Mouse (Mus musculus) MEL (cell line): Measurements from ENCODE around the gene Galnt6. TPM values are rescaled to one million over a fixed set of nuclear protein-coding genes. Genes with fewer than 3 reads are reported as not detected.
A peak's percentile ranks its signal among the peaks of the same experiment; 100 is the strongest.

Experiments used
- DNase-seq: peaks from one replicate; pipeline ENCODE4 v3.0.0; 2011; ENCODE audit warnings: low read depth, low spot score
- H3K27ac ChIP-seq: 2 replicates; pipeline ENCODE4 v1.5.1; 2012; ENCODE audit warnings: low read depth, mild to moderate bottlenecking, control low read depth, low read length, moderate library complexity; ENCODE audit not compliant: control insufficient read depth
- H3K27me3 ChIP-seq, 2 experiments: fragments of 150-350 bp in 1 of 2; sonication (generic) in 1 of 2; 2 replicates each; pipeline ENCODE4 v1.6.1; 2012; ENCODE audit warnings: low read length in 2 of 2, mild to moderate bottlenecking in 2 of 2, improper control_type of control experiment in 1 of 2, moderate library complexity in 1 of 2; ENCODE audit not compliant: insufficient read depth in 2 of 2, control insufficient read depth in 1 of 2
- H3K36me3 ChIP-seq, 2 experiments: 2 replicates each; pipeline ENCODE4 v1.6.1; 2012 to 2014; ENCODE audit warnings: low read length in 2 of 2, improper control_type of control experiment in 1 of 2, inconsistent platforms in 1 of 2, mild to moderate bottlenecking in 1 of 2; ENCODE audit not compliant: insufficient read depth in 2 of 2, control insufficient read depth in 1 of 2
- H3K4me1 ChIP-seq, 2 experiments: fragments of 150-350 bp in 1 of 2; sonication (generic) in 1 of 2; 2 replicates each; pipeline ENCODE4 v1.6.1; 2012; ENCODE audit warnings: low read length in 2 of 2, improper control_type of control experiment in 1 of 2, mild to moderate bottlenecking in 1 of 2; ENCODE audit not compliant: insufficient read depth in 2 of 2, control insufficient read depth in 1 of 2
- H3K4me3 ChIP-seq, 2 experiments: fragments of 150-350 bp in 1 of 2; sonication (generic) in 1 of 2; 2 replicates each; pipeline ENCODE4 v1.5.1; 2012; ENCODE audit warnings: low read depth in 2 of 2, low read length in 2 of 2, mild to moderate bottlenecking in 2 of 2, moderate library complexity in 2 of 2, control low read depth in 1 of 2, improper control_type of control experiment in 1 of 2; ENCODE audit not compliant: control insufficient read depth in 1 of 2, insufficient read depth in 1 of 2
- H3K79me2 ChIP-seq: 2 replicates; pipeline ENCODE4 v1.6.1; 2012; ENCODE audit warnings: mild to moderate bottlenecking, low read length, moderate library complexity; ENCODE audit not compliant: control insufficient read depth, poor library complexity, insufficient read depth
- H3K9ac ChIP-seq: 2 replicates; pipeline ENCODE4 v1.6.1; 2012; ENCODE audit warnings: low read depth, mild to moderate bottlenecking, control low read depth, low read length, moderate library complexity; ENCODE audit not compliant: control insufficient read depth, poor library complexity, severe bottlenecking
- H3K9me3 ChIP-seq: fragments of 150-350 bp; sonication (generic); replicated peaks from 2 replicates; pipeline ENCODE4 v1.6.1; 2012; ENCODE audit warnings: mild to moderate bottlenecking, low read length, improper control_type of control experiment, moderate library complexity; ENCODE audit not compliant: insufficient read depth
- BHLHE40 ChIP-seq: IDR thresholded peaks from 2 replicates; pipeline ENCODE4 v1.6.1; 2012; ENCODE audit warnings: low read depth, mild to moderate bottlenecking, inconsistent platforms, low read length, improper control_type of control experiment, borderline replicate concordance
- CHD1 ChIP-seq: IDR thresholded peaks from 2 replicates; pipeline ENCODE4 v1.6.1; 2012; ENCODE audit warnings: low read depth, mild to moderate bottlenecking, inconsistent platforms, low read length, improper control_type of control experiment
- GATA1 ChIP-seq: IDR thresholded peaks from 2 replicates; pipeline ENCODE4 v1.6.1; 2011; ENCODE audit warnings: low read depth, low read length, improper control_type of control experiment
- JUND ChIP-seq: IDR thresholded peaks from 2 replicates; pipeline ENCODE4 v1.6.1; 2011; ENCODE audit warnings: low read depth, mild to moderate bottlenecking, improper control_type of control experiment, low read length
- MAFK ChIP-seq: IDR thresholded peaks from 2 replicates; pipeline ENCODE4 v1.6.1; 2011; ENCODE audit warnings: low read depth, mild to moderate bottlenecking, low read length, improper control_type of control experiment, borderline replicate concordance
- MAZ ChIP-seq: IDR thresholded peaks from 2 replicates; pipeline ENCODE4 v1.6.1; 2012; ENCODE audit warnings: low read depth, mild to moderate bottlenecking, inconsistent platforms, low read length, improper control_type of control experiment
- MEF2A ChIP-seq: IDR thresholded peaks from 2 replicates; pipeline ENCODE4 v1.6.1; 2014; ENCODE audit warnings: low read depth, mild to moderate bottlenecking, inconsistent platforms, low read length, improper control_type of control experiment; ENCODE audit not compliant: poor library complexity, insufficient replicate concordance, severe bottlenecking; ENCODE audit errors: extremely low read depth
- NELFE ChIP-seq: IDR thresholded peaks from 2 replicates; pipeline ENCODE4 v1.6.1; 2011; ENCODE audit warnings: low read depth, low read length, improper control_type of control experiment
- POLR2A ChIP-seq, 2 experiments: IDR thresholded peaks; 2 replicates each; pipeline ENCODE4 v1.6.1; 2011 to 2012; ENCODE audit warnings: low read length in 2 of 2, mild to moderate bottlenecking in 2 of 2, control low read depth in 1 of 2, improper control_type of control experiment in 1 of 2, low read depth in 1 of 2, moderate library complexity in 1 of 2; ENCODE audit not compliant: control insufficient read depth in 1 of 2, insufficient read depth in 1 of 2, poor library complexity in 1 of 2
- POLR2AphosphoS2 ChIP-seq: IDR thresholded peaks from 2 replicates; pipeline ENCODE4 v1.6.1; 2011; ENCODE audit warnings: low read length, improper control_type of control experiment
- POLR2AphosphoS5 ChIP-seq: IDR thresholded peaks from 2 replicates; pipeline ENCODE4 v1.6.1; 2012; ENCODE audit warnings: low read depth, borderline replicate concordance, mild to moderate bottlenecking, inconsistent platforms, low read length, moderate library complexity, mixed read lengths
- RCOR1 ChIP-seq: IDR thresholded peaks from 2 replicates; pipeline ENCODE4 v1.6.1; 2012; ENCODE audit warnings: low read depth, mild to moderate bottlenecking, inconsistent platforms, low read length, improper control_type of control experiment
- SMC3 ChIP-seq: IDR thresholded peaks from 2 replicates; pipeline ENCODE4 v1.6.1; 2011; ENCODE audit warnings: low read depth, low read length, improper control_type of control experiment
- TBP ChIP-seq: IDR thresholded peaks from 2 replicates; pipeline ENCODE4 v1.8.0; 2011; ENCODE audit warnings: low read depth, low read length, improper control_type of control experiment
- TCF12 ChIP-seq: IDR thresholded peaks from 2 replicates; pipeline ENCODE4 v1.6.1; 2014; ENCODE audit warnings: low read depth, mild to moderate bottlenecking, inconsistent platforms, low read length, improper control_type of control experiment, moderate library complexity
- UBTF ChIP-seq: IDR thresholded peaks from 2 replicates; pipeline ENCODE4 v1.6.1; 2012; ENCODE audit warnings: low read depth, mild to moderate bottlenecking, inconsistent platforms, low read length, improper control_type of control experiment, moderate library complexity, borderline replicate concordance; ENCODE audit not compliant: insufficient read depth
- USF1 ChIP-seq: IDR thresholded peaks from 2 replicates; pipeline ENCODE4 v1.6.1; 2014; ENCODE audit warnings: low read depth, mild to moderate bottlenecking, inconsistent platforms, low read length, improper control_type of control experiment, moderate library complexity
- USF2 ChIP-seq, 2 experiments: IDR thresholded peaks; 2 replicates each; pipeline ENCODE4 v1.6.1; 2011 to 2012; ENCODE audit warnings: improper control_type of control experiment in 2 of 2, low read length in 2 of 2, borderline replicate concordance in 1 of 2, inconsistent platforms in 1 of 2, low read depth in 1 of 2, mild to moderate bottlenecking in 1 of 2; ENCODE audit not compliant: insufficient read depth in 1 of 2
- ZKSCAN1 ChIP-seq: IDR thresholded peaks from 2 replicates; pipeline ENCODE4 v1.6.1; 2012; ENCODE audit warnings: low read depth, mild to moderate bottlenecking, inconsistent platforms, low read length, improper control_type of control experiment, moderate library complexity
- ZMIZ1 ChIP-seq: IDR thresholded peaks from 2 replicates; pipeline ENCODE4 v1.6.1; 2012; ENCODE audit warnings: low read depth, mild to moderate bottlenecking, inconsistent platforms, low read length, improper control_type of control experiment, moderate library complexity
- polyA plus RNA-seq, 2 experiments: library from polyadenylated mRNA; stranded (reverse) in 1 of 2; unstranded in 1 of 2; fragments of >175 nt in 1 of 2; fragments of >200 nt in 1 of 2; gene quantifications; 2 replicates each; pipeline versions ENCODE4 v1.2.1 to v1.2.4; 2012; ENCODE audit warnings: low replicate concordance in 2 of 2, low read depth in 1 of 2; ENCODE audit not compliant: insufficient read length in 2 of 2, insufficient read depth in 1 of 2, missing spikeins in 1 of 2
- total RNA-seq: library from RNA; depleted of rRNA; stranded (reverse); fragments of 300-350 nt; gene quantifications from 2 replicates; pipeline ENCODE4 v1.2.3, GENCODE M21; 2012

Galnt6 gene
- total and polyA plus RNA-seq, 3 experiments: 16.1 to 17.0 TPM; not detected in 1

DNA sequence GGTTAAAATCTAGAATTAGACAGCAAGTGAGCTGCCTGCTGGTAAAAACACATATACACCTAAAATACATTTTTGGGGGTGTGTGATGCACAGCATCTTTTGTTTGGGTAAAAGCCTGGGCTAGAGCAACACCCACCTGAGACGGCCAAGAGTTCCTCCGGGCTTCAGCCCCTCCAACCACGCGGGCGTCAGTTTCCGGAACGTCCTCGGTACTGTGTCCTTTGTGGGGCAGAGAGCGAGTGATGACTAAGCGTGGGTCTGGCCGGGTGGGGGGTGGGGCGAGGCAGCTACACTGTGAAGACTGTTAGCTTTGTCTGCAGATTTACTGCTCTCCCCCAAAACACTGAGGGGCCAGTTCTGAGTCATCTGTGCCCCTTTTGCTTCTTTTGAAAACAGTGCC is 42.2 kb downstream of the Galnt6 start (continued):
- TF ChIP-seq BHLHE40: no peak
- TF ChIP-seq ZKSCAN1: no peak
- peak; percentile 68 for TF ChIP-seq NELFE
- TF ChIP-seq CHD1: no peak
- TF ChIP-seq TBP: peak; percentile 73; the same call in 1 of the 2 replicates
- TF ChIP-seq, all 39 proteins: peak for 17

DNA sequence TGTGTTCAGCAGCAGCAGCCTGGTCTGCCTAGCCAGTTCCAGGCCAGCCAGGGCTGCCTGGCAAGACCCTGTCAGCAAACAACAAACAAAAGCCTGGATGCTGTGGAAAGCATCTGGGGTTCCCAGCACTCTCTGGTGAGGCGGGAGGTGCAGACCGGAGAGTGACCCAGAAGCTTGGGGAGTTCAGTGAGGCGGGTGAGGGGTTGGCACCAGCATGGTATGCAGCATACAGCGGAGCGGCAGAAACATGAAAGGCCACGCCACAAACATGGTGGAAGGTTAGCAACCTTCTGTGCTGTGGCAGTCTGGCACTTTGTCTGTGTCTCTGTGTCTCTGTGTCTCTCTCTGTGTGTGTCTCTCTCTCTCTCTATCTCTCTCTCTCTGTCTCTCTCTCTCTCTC is 42.7 kb downstream of the Galnt6 start:
- H3K4me1 ChIP-seq: peaks cover 23 to 35% of the 10 kb centered on the region in 2 experiments
- peaks cover 0 to 26% of the 10 kb centered on the region in 2 experiments; a peak in 2 of 4 replicates for H3K36me3 ChIP-seq
- no peak for TF ChIP-seq RCOR1
- TF ChIP-seq USF1: no peak
- no peak for TF ChIP-seq TBP
- no peak for TF ChIP-seq MAZ
- TF ChIP-seq USF2 (IDR thresholded peaks at IDR 0.05; ENCODE audit: borderline replicate concordance in 1 of 2, insufficient read depth in 1 of 2, low read depth in 1 of 2, low read length in 2 of 2): no peak
- no peak for TF ChIP-seq MEF2A
- peak in 1 of 2 experiments; percentile 10; a peak in 1 of 4 replicates for TF ChIP-seq POLR2A (IDR thresholded peaks at IDR 0.05; ENCODE audit: control insufficient read depth in 1 of 2, insufficient read depth in 1 of 2, low read depth in 1 of 2, low read length in 2 of 2, poor library complexity in 1 of 2)
- no peak for TF ChIP-seq POLR2AphosphoS5
- no peak for TF ChIP-seq GATA1
- no peak for TF ChIP-seq ZMIZ1
- TF ChIP-seq POLR2AphosphoS2: no peak; the same call in 1 of the 2 replicates
- peak; percentile 70; the same call in 1 of the 2 replicates for TF ChIP-seq CHD1
- no peak for TF ChIP-seq ZKSCAN1
- peak; percentile 87 for TF ChIP-seq JUND
- no peak for TF ChIP-seq SMC3
- TF ChIP-seq MAFK: no peak
- TF ChIP-seq UBTF: no peak
- no peak for TF ChIP-seq TCF12
- TF ChIP-seq, all 39 proteins: peak for 3
- Histone ChIP-seq H3K27ac (peak overlapping the region; percentile 92), H3K79me2 (peaks cover 6% of the 10 kb centered on the region), H3K9ac (peak overlapping the region; percentile 77), H3K9me3 (no peaks in the 10 kb centered on the region), H3K4me3 (peak overlapping the region; percentile 67 to 71), H3K27me3 (no peaks in the 10 kb centered on the region)
- peak; percentile 82 for DNase-seq
